Mouse (Mus musculus): ENCODE measurements around the gene Agap2.

GRCm38 (mm10) chr10:127075651-127076050, 567 bp downstream of the Agap2 start:
- no peak for TF ChIP-seq CTCF (IDR thresholded peaks at IDR 0.05; ENCODE audit: borderline replicate concordance, insufficient read depth, low read length)
- no peak for TF ChIP-seq POLR2A (IDR thresholded peaks at IDR 0.05; ENCODE audit: low read depth, low read length)

Measured in embryonic fibroblast, embryonic 13.5 days (primary cell).